Mouse (Mus musculus) v-Abl transformed pro-B cells (cell line): ENCODE results near the gene Tubg1.

Experiments used
- in situ Hi-C, 2 experiments: fragments of 400-800 bp; cut with MboI; formaldehyde crosslinking; loops; one replicate each; pipeline ENCODE4 v1.15.1; 2025; ENCODE audit not compliant: unreplicated experiment in 2 of 2

The Tubg1 gene

GRCm38 (mm10) chr11:101174389-101174745, 54.6 kb downstream of the Tubg1 start:
- in situ Hi-C loops = loop anchor here (5.0 kb wide), 2 partner anchors 42 to 92 kb away; partner anchors contain the start of gene Coasy (in 1 of the 2)

DNA sequence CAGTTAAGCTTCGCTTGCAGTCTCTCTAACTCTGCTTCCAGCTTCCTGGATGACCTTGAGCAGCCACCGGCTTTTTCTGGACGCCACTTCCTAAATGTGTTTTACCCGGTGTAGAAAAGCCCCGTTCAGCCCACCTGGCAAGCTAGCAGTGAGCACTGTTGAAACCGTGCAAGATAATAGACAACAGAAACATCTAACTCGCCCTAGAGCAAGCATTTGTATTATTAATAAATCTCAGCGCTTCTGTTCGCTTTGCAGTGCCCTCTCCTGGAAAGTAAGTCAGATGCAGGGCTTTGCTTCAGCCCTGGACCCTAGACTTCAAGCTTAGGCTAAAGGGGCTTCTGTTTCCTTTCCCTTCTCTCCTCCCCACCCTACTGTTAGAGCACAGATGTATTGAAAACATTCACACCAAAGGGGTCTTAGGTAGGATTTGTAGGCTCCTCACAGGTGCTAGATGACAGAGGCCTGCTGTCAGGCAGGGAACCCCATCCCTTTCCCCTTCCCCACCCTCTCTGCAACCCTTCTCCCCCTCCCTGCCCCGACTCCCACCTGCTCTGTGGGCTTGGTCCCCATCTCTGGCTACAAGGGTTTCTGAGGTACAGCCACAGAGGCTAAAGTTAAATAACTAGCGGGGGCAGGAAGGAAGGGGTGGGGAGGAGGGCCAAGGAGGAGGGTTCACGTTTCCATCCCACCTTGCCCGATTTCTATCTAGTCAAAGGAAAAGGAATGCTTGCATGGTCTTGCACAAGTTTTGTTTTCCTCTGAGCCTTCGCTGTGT, 55.3 kb downstream of the Tubg1 start, which contains the start of gene Ccr10:
Gene Ccr10, minus strand, starts transcription at position 593 of the 778 bp plus-strand sequence.
- in situ Hi-C loops = loop anchor here (5.0 to 25.0 kb wide), 3 partner anchors 43 to 813 kb away; partner anchors contain the start of genes Hap1 (in 2 of the 2) and Coasy (in 1 of the 2)

- in situ Hi-C loops = loop anchor here (25.0 kb wide), 1 partner anchor 813 kb away; the partner anchor contains the start of gene Hap1 (in 2 of the 2)
These were observed 55.9 kb downstream of the Tubg1 start for GRCm38 (mm10) chr11:101175636-101176116.
